Mouse (Mus musculus): ENCODE data around the gene Zfp710. TPM values are rescaled to one million over a fixed set of nuclear protein-coding genes. Genes with fewer than 3 reads are reported as not detected.

Gene Zfp710
- polyA plus RNA-seq, 1 experiment from 2014 or later, result 5.9 TPM

GRCm38 (mm10) chr7:80134454-80135172, 110.0 kb downstream of the Zfp710 start:
- DNase-seq (peak; percentile 77), ATAC-seq (no peak)
- peak overlapping the region; percentile 29; the same call in 1 of the 2 replicates for H3K27ac ChIP-seq (ENCODE audit: low read depth)
- peaks cover 13% of the 10 kb centered on the region for H3K9me3 ChIP-seq (ENCODE audit: low read length)
- no peaks in the 10 kb centered on the region for H3K36me3 ChIP-seq (replicated peaks; ENCODE audit: insufficient read depth, low read length)
- H3K27me3 ChIP-seq (ENCODE audit: insufficient read depth, low read length), result no peaks in the 10 kb centered on the region
- H3K4me1 ChIP-seq (ENCODE audit: insufficient read depth), result peaks cover 22% of the 10 kb centered on the region
- 54% methylated on average over 8 of the region's 8 CpGs for WGBS (ENCODE audit: insufficient replicate concordance)
- no peak overlapping the region for H3K9ac ChIP-seq (replicated peaks)
- H3K4me2 ChIP-seq (ENCODE audit: low read depth, low read length), result no peak overlapping the region; the same call in 1 of the 2 replicates
- H3K4me3 ChIP-seq (ENCODE audit: low read depth, low read length), result no peak overlapping the region
- no peak for TF ChIP-seq CTCF (IDR thresholded peaks at IDR 0.05; ENCODE audit: low read depth)
- peak; percentile 33; the same call in 1 of the 2 replicates for TF ChIP-seq EP300 (IDR thresholded peaks at IDR 0.05; ENCODE audit: low read depth)

- Histone ChIP-seq H3K27me3 (ENCODE audit: insufficient read depth, low read length) (no peaks in the 10 kb centered on the region), H3K4me2 (ENCODE audit: low read depth, low read length) (no peak overlapping the region), H3K4me3 (ENCODE audit: low read depth, low read length) (no peak overlapping the region), H3K9ac (replicated peaks) (no peak overlapping the region), H3K36me3 (replicated peaks; ENCODE audit: insufficient read depth, low read length) (no peaks in the 10 kb centered on the region), H3K27ac (ENCODE audit: low read depth) (peak overlapping the region; percentile 29; the same call in 1 of the 2 replicates), H3K4me1 (ENCODE audit: insufficient read depth) (peaks cover 18% of the 10 kb centered on the region), H3K9me3 (ENCODE audit: low read length) (peaks cover 13% of the 10 kb centered on the region)
- ATAC-seq (no peak), DNase-seq (no peak)
- no peak for TF ChIP-seq CTCF (IDR thresholded peaks at IDR 0.05; ENCODE audit: low read depth)
- no peak for TF ChIP-seq EP300 (IDR thresholded peaks at IDR 0.05; ENCODE audit: low read depth)
- 67% methylated on average over 1 of the region's 1 CpGs for WGBS (ENCODE audit: insufficient replicate concordance)
These were observed 110.5 kb downstream of the Zfp710 start for GRCm38 (mm10) chr7:80135173-80135532.

- H3K4me1 ChIP-seq (ENCODE audit: insufficient read depth), result peaks cover 24% of the 10 kb centered on the region
- TF ChIP-seq EP300 (IDR thresholded peaks at IDR 0.05; ENCODE audit: low read depth) (no peak), CTCF (IDR thresholded peaks at IDR 0.05; ENCODE audit: low read depth) (no peak)
- 88% methylated on average over 1 of the region's 1 CpGs for WGBS (ENCODE audit: insufficient replicate concordance)
- H3K4me3 ChIP-seq (ENCODE audit: low read depth, low read length), result no peak overlapping the region
- H3K27ac ChIP-seq (ENCODE audit: low read depth), result no peak overlapping the region
- no peak overlapping the region for H3K4me2 ChIP-seq (ENCODE audit: low read depth, low read length)
- ATAC-seq (no peak), DNase-seq (no peak)
- no peak overlapping the region for H3K9ac ChIP-seq (replicated peaks)
- H3K9me3 ChIP-seq (ENCODE audit: low read length), result peaks cover 13% of the 10 kb centered on the region
- H3K36me3 ChIP-seq (replicated peaks; ENCODE audit: insufficient read depth, low read length), result no peaks in the 10 kb centered on the region
- no peaks in the 10 kb centered on the region for H3K27me3 ChIP-seq (ENCODE audit: insufficient read depth, low read length)
These were observed 113.8 kb downstream of the Zfp710 start for GRCm38 (mm10) chr7:80138375-80138774.

- H3K36me3 ChIP-seq (replicated peaks; ENCODE audit: insufficient read depth, low read length), result no peaks in the 10 kb centered on the region
- no peak overlapping the region for H3K4me2 ChIP-seq (ENCODE audit: low read depth, low read length)
- H3K4me1 ChIP-seq (ENCODE audit: insufficient read depth), result peaks cover 31% of the 10 kb centered on the region
- H3K9ac ChIP-seq (replicated peaks), result no peak overlapping the region
- peaks cover 13% of the 10 kb centered on the region for H3K9me3 ChIP-seq (ENCODE audit: low read length)
- 17% methylated on average over 9 of the region's 9 CpGs for WGBS (ENCODE audit: insufficient replicate concordance)
- peak; percentile 86 for DNase-seq
- no peaks in the 10 kb centered on the region for H3K27me3 ChIP-seq (ENCODE audit: insufficient read depth, low read length)
- no peak overlapping the region for H3K4me3 ChIP-seq (ENCODE audit: low read depth, low read length)
- peak; percentile 49 for ATAC-seq
- TF ChIP-seq CTCF (IDR thresholded peaks at IDR 0.05; ENCODE audit: low read depth) (peak; percentile 94), EP300 (IDR thresholded peaks at IDR 0.05; ENCODE audit: low read depth) (no peak)
- no peak overlapping the region for H3K27ac ChIP-seq (ENCODE audit: low read depth)
These were observed 116.2 kb downstream of the Zfp710 start for GRCm38 (mm10) chr7:80140815-80141214.

Other genes with a start within 250 kb of the Zfp710 start
- gene Mesp1, start 231.0 kb upstream of the Zfp710 start, polyA plus RNA-seq (2015; fragmentation: Nextera tagmentation; extraction: Ambion mirVana), result not detected in 2 replicates
- gene Mesp2, start 214.1 kb upstream of the Zfp710 start, polyA plus RNA-seq (2015; fragmentation: Nextera tagmentation; extraction: Ambion mirVana), result 0.07 TPM in 1 of 2 replicates, not detected in the other
- 24.8 and 26.7 TPM in 2 replicates for gene Anpep, start 163.8 kb upstream of the Zfp710 start, polyA plus RNA-seq (2015; fragmentation: Nextera tagmentation; extraction: Ambion mirVana)
- 8.0 and 8.3 TPM in 2 replicates for gene Ap3s2, start 104.2 kb upstream of the Zfp710 start, polyA plus RNA-seq (2015; fragmentation: Nextera tagmentation; extraction: Ambion mirVana)
- gene Arpin, start 89.5 kb upstream of the Zfp710 start, polyA plus RNA-seq (2015; fragmentation: Nextera tagmentation; extraction: Ambion mirVana), result 2.5 and 2.8 TPM in 2 replicates
- 183 and 184 TPM in 2 replicates for gene Idh2, start 90.6 kb downstream of the Zfp710 start, polyA plus RNA-seq (2015; fragmentation: Nextera tagmentation; extraction: Ambion mirVana)
- 11.7 and 13.5 TPM in 2 replicates for gene Sema4b, start 162.0 kb downstream of the Zfp710 start, polyA plus RNA-seq (2015; fragmentation: Nextera tagmentation; extraction: Ambion mirVana)
- gene Cib1, start 208.0 kb downstream of the Zfp710 start, polyA plus RNA-seq (2015; fragmentation: Nextera tagmentation; extraction: Ambion mirVana), result 79.4 and 89.2 TPM in 2 replicates
- gene Gdpgp1, start 208.1 kb downstream of the Zfp710 start, polyA plus RNA-seq (2015; fragmentation: Nextera tagmentation; extraction: Ambion mirVana), result 1.5 and 1.6 TPM in 2 replicates
- 0.43 TPM in 2 replicates for gene Ttll13, start 221.6 kb downstream of the Zfp710 start, polyA plus RNA-seq (2015; fragmentation: Nextera tagmentation; extraction: Ambion mirVana)
- 20.9 and 23.1 TPM in 2 replicates for gene Ngrn, start 236.4 kb downstream of the Zfp710 start, polyA plus RNA-seq (2015; fragmentation: Nextera tagmentation; extraction: Ambion mirVana)
- 2.5 and 2.9 TPM in 2 replicates for gene Vps33b, start 244.8 kb downstream of the Zfp710 start, polyA plus RNA-seq (2015; fragmentation: Nextera tagmentation; extraction: Ambion mirVana)

All from liver, postnatal 0 days (tissue).